8 mouse cellular contexts compared by ENCODE assay signal in genomic region chr7:132813416-132814088, GRCm38 (mm10). TPM values are rescaled to one million over a fixed set of nuclear protein-coding genes. Genes with fewer than 3 reads are reported as not detected.
DNase-seq lines count a peak whose midpoint lies in the region; ATAC-seq and TF ChIP-seq lines count a peak whose summit lies in the region.

TSS of gene Fam53b (minus strand) at chr7:132813886.

- H3K36me3 ChIP-seq in ES-E14 (ENCODE audit: control insufficient read depth, insufficient read depth, low read length, poor library complexity, severe bottlenecking), result no peaks in the 10 kb centered on the region; the same call in 1 of the 2 replicates
- no peaks in the 10 kb centered on the region for H3K36me3 ChIP-seq in forebrain, embryonic 13.5 days (ENCODE audit: poor library complexity, severe bottlenecking)
- H3K36me3 ChIP-seq in lung, embryonic 16.5 days (ENCODE audit: control insufficient read depth, insufficient read depth, low read length), result no peaks in the 10 kb centered on the region

- H3K4me3 ChIP-seq in ES-E14 (ENCODE audit: insufficient read depth in 1 of 2, low read depth in 1 of 2, low read length in 2 of 2, poor library complexity in 1 of 2, severe bottlenecking in 1 of 2), result peak within 1 kb of the TSS; percentile 75 to 85
- H3K4me3 ChIP-seq in forebrain, embryonic 13.5 days, result peak within 1 kb of the TSS; percentile 77
- H3K4me3 ChIP-seq in lung, embryonic 16.5 days (ENCODE audit: low read length), result peak within 1 kb of the TSS; percentile 80

- intact Hi-C loops in heart, postnatal 14 days (cut with DNase I), result loop anchor here (2.0 to 5.0 kb wide), 5 partner anchors 39 to 141 kb away; partner anchors contain the start of gene Eef1akmt2

- peak within 1 kb of the TSS; percentile 72 for H3K4me2 ChIP-seq in forebrain, embryonic 13.5 days
- H3K4me2 ChIP-seq in lung, embryonic 16.5 days (ENCODE audit: low read depth, low read length), result peak within 1 kb of the TSS; percentile 79

- H3K4me1 ChIP-seq in ES-E14 (ENCODE audit: control insufficient read depth in 2 of 2, insufficient read depth in 2 of 2, low read length in 2 of 2, poor library complexity in 1 of 2), result peaks cover 7 to 11% of the 10 kb centered on the region in 2 experiments
- peaks cover 64% of the 10 kb centered on the region for H3K4me1 ChIP-seq in forebrain, embryonic 13.5 days
- peaks cover 37% of the 10 kb centered on the region for H3K4me1 ChIP-seq in lung, embryonic 16.5 days (replicated peaks; ENCODE audit: control insufficient read depth, insufficient read depth, low read length)

- peak within 1 kb of the TSS; percentile 77 for H3K9ac ChIP-seq in ES-E14 (ENCODE audit: insufficient read depth, low read depth, low read length, poor library complexity, severe bottlenecking)
- peak within 1 kb of the TSS; percentile 92 for H3K9ac ChIP-seq in forebrain, embryonic 13.5 days
- H3K9ac ChIP-seq in lung, embryonic 16.5 days (ENCODE audit: low read length), result peak within 1 kb of the TSS; percentile 94

- H3K9me3 ChIP-seq in ES-E14 (ENCODE audit: control insufficient read depth, insufficient read depth, low read depth, low read length), result no peaks in the 10 kb centered on the region
- no peaks in the 10 kb centered on the region for H3K9me3 ChIP-seq in forebrain, embryonic 13.5 days (replicated peaks)
- H3K9me3 ChIP-seq in lung, embryonic 16.5 days (ENCODE audit: control insufficient read depth, low read length), result no peaks in the 10 kb centered on the region

- ATAC-seq in cerebellum, adult (ENCODE audit: insufficient number of reproducible peaks, low FRiP score, low TSS enrichment), result peak; percentile 54; the same call in 1 of the 2 replicates
- peak; percentile 57 for ATAC-seq in forebrain, embryonic 13.5 days
- peak; percentile 66 for ATAC-seq in lung, embryonic 16.5 days (ENCODE audit: low read depth)

- under 1% methylated on average over 69 of the region's 85 CpGs for WGBS in forebrain, embryonic 13.5 days
- under 1% methylated on average over 85 of the region's 85 CpGs for WGBS in large intestine, adult 2 months
- WGBS in lung, embryonic 16.5 days, result under 1% methylated on average over 74 of the region's 85 CpGs

- no peak within 1 kb of the TSS for H3K27ac ChIP-seq in ES-E14 (ENCODE audit: insufficient read depth, low read depth, low read length, poor library complexity, severe bottlenecking)
- H3K27ac ChIP-seq in forebrain, embryonic 13.5 days, result peak within 1 kb of the TSS; percentile 95
- H3K27ac ChIP-seq in lung, embryonic 16.5 days (ENCODE audit: low read length), result peak within 1 kb of the TSS; percentile 96

- no peak for DNase-seq in ES-E14 (ENCODE audit: low read depth, low spot score)
- peak; percentile 83 for DNase-seq in heart, postnatal 14 days
- no peak for DNase-seq in large intestine, adult 2 months (ENCODE audit: low read depth, low spot score)
- peak; percentile 58 for DNase-seq in ovary, postnatal 14 days (ENCODE audit: low spot score)
- DNase-seq in thymus, postnatal 25 days, result peak; percentile 68

- in situ Hi-C loops in ES-E14 (cut with MboI; ENCODE audit: low sequenced_read_pairs in 2 of 2, unreplicated experiment in 2 of 2), result no loop called here

- H3K27me3 ChIP-seq in forebrain, embryonic 13.5 days, result no peaks in the 10 kb centered on the region
- H3K27me3 ChIP-seq in lung, embryonic 16.5 days (ENCODE audit: control insufficient read depth, insufficient read depth, low read depth, low read length), result no peaks in the 10 kb centered on the region

TF ChIP-seq in ES-E14, 5 proteins besides CTCF, POLR2A, EP300 and RAD21:
- TF ChIP-seq CHD2 (IDR thresholded peaks at IDR 0.05; ENCODE audit: low read depth, low read length), result no peak
- no peak for TF ChIP-seq HCFC1 (IDR thresholded peaks at IDR 0.05; ENCODE audit: borderline replicate concordance, insufficient read depth, low read length)
- TF ChIP-seq MAFK (IDR thresholded peaks at IDR 0.05; ENCODE audit: insufficient read depth, low read depth, low read length), result no peak
- no peak for TF ChIP-seq ZNF384 (IDR thresholded peaks at IDR 0.05; ENCODE audit: low read depth, low read length)
- no peak for TF ChIP-seq ZC3H11A (IDR thresholded peaks at IDR 0.05; ENCODE audit: borderline replicate concordance, low read depth, low read length)
TF ChIP-seq in ES-E14: peak in this region for 0.

RNA-seq across cellular contexts. Expression of gene Fam53b, which starts in this region (rescaled TPM):
- total RNA-seq in ES-E14 (2012; rRNA removed), result 8.6 and 8.8 TPM in 2 replicates
- polyA plus RNA-seq in forebrain, embryonic 13.5 days (2015; fragmentation: Nextera tagmentation; extraction: Ambion mirVana), result 31.1 and 33.9 TPM in 2 replicates
- 10 to 100 TPM; 29.2 to 34.1 TPM for total RNA-seq in heart, postnatal 14 days (2021)
- polyA plus RNA-seq in large intestine, adult 2 months (2012; rRNA removed), result 20.6 and 32.7 TPM in 2 replicates
- polyA plus RNA-seq in lung, embryonic 16.5 days (2015; fragmentation: Nextera tagmentation; extraction: Ambion mirVana), result 33.5 and 36.0 TPM in 2 replicates

Comparison
In these comparisons a context has a peak if more than half of its experiments do, and no peak if none do; other contexts are left out.
1. DNase-seq: peak in heart, postnatal 14 days (2 of 2), ovary, postnatal 14 days (single experiment) and thymus, postnatal 25 days (single experiment); none in ES-E14 (single experiment) and large intestine, adult 2 months (single experiment).
2. Peak in every context shown above with its lines, with median percentiles within 50 percentile points of each other: H3K4me3 ChIP-seq, H3K9ac ChIP-seq and ATAC-seq.